Mouse (Mus musculus) frontal cortex, postnatal 25 days (tissue): Measurements from ENCODE around the gene Hc.

Source experiments
- DNase-seq, 2 experiments: peaks; one replicate each; pipeline ENCODE4 v3.0.0; 2022; ENCODE audit warnings: low spot score in 2 of 2

Gene Hc

GRCm38 (mm10) chr2:34954344-34954743, 106.9 kb downstream of the Hc start:
- no peak for DNase-seq

GRCm38 (mm10) chr2:34953547-34954116, 107.6 kb downstream of the Hc start:
- no peak for DNase-seq

- no peak for DNase-seq
Observed at GRCm38 (mm10) chr2:34953018-34953417, 108.2 kb downstream of the Hc start.

GRCm38 (mm10) chr2:34951469-34951868, 109.8 kb downstream of the Hc start:
- no peak for DNase-seq

- no peak for DNase-seq
Observed at GRCm38 (mm10) chr2:34948622-34949021, 112.6 kb downstream of the Hc start.

GRCm38 (mm10) chr2:34946046-34946445, 115.2 kb downstream of the Hc start:
- no peak for DNase-seq

GRCm38 (mm10) chr2:34945580-34945979, 115.7 kb downstream of the Hc start:
- DNase-seq, result no peak

- DNase-seq, result no peak
Observed at GRCm38 (mm10) chr2:34944761-34945160, 116.5 kb downstream of the Hc start.

GRCm38 (mm10) chr2:34943556-34944120, 117.6 kb downstream of the Hc start:
- no peak for DNase-seq

GRCm38 (mm10) chr2:34941061-34941675, 120.1 kb downstream of the Hc start:
- DNase-seq, result no peak

- DNase-seq, result no peak
Observed at GRCm38 (mm10) chr2:34940246-34940645, 121.0 kb downstream of the Hc start.

GRCm38 (mm10) chr2:34938269-34939208, 122.7 kb downstream of the Hc start:
- DNase-seq, result no peak

- no peak for DNase-seq
Observed at GRCm38 (mm10) chr2:34937460-34937859, 123.8 kb downstream of the Hc start.
